8 mouse cellular contexts compared by ENCODE assay signal in genomic region chr3:66973391-66973943, GRCm38 (mm10). TPM values are rescaled to one million over a fixed set of nuclear protein-coding genes. Genes with fewer than 3 reads are reported as not detected.
DNase-seq lines count a peak whose midpoint lies in the region; ATAC-seq and TF ChIP-seq lines count a peak whose summit lies in the region.

No protein-coding gene starts in this region.

- peaks cover 25% of the 10 kb centered on the region for H3K4me1 ChIP-seq in E14TG2a.4 (replicated peaks; ENCODE audit: low read depth, low read length)
- H3K4me1 ChIP-seq in embryonic facial prominence, embryonic 13.5 days = peaks cover 23% of the 10 kb centered on the region
- peaks cover 15% of the 10 kb centered on the region for H3K4me1 ChIP-seq in hindbrain, embryonic 13.5 days (replicated peaks)
- peaks cover 26% of the 10 kb centered on the region for H3K4me1 ChIP-seq in limb, embryonic 13.5 days
- H3K4me1 ChIP-seq in midbrain, embryonic 10.5 days = peaks cover 37% of the 10 kb centered on the region
- peaks cover 7% of the 10 kb centered on the region; the same call in 1 of the 2 replicates for H3K4me1 ChIP-seq in thymus, adult 2 months (replicated peaks; ENCODE audit: control insufficient read depth, insufficient read depth, low read length)

- peak overlapping the region; percentile 66 for H3K9ac ChIP-seq in embryonic facial prominence, embryonic 13.5 days
- H3K9ac ChIP-seq in hindbrain, embryonic 13.5 days = peak overlapping the region; percentile 69
- peak overlapping the region; percentile 73 for H3K9ac ChIP-seq in limb, embryonic 13.5 days

- H3K9me3 ChIP-seq in E14TG2a.4 (ENCODE audit: low read length) = no peaks in the 10 kb centered on the region
- no peaks in the 10 kb centered on the region for H3K9me3 ChIP-seq in embryonic facial prominence, embryonic 13.5 days
- no peaks in the 10 kb centered on the region for H3K9me3 ChIP-seq in hindbrain, embryonic 13.5 days
- H3K9me3 ChIP-seq in limb, embryonic 13.5 days = no peaks in the 10 kb centered on the region
- H3K9me3 ChIP-seq in midbrain, embryonic 10.5 days (replicated peaks) = no peaks in the 10 kb centered on the region

- H3K36me3 ChIP-seq in E14TG2a.4 (ENCODE audit: insufficient read depth, low read length) = no peaks in the 10 kb centered on the region
- H3K36me3 ChIP-seq in embryonic facial prominence, embryonic 13.5 days = 0 out of 2 replicates have a peak, but pooled peaks cover 3% of the 10 kb centered on the region
- no peaks in the 10 kb centered on the region for H3K36me3 ChIP-seq in hindbrain, embryonic 13.5 days
- H3K36me3 ChIP-seq in limb, embryonic 13.5 days = no peaks in the 10 kb centered on the region; the same call in 1 of the 2 replicates
- no peaks in the 10 kb centered on the region for H3K36me3 ChIP-seq in midbrain, embryonic 10.5 days
- H3K36me3 ChIP-seq in thymus, adult 2 months (ENCODE audit: control insufficient read depth, insufficient read depth, low read length) = no peaks in the 10 kb centered on the region

- peak overlapping the region; percentile 75 for H3K4me2 ChIP-seq in embryonic facial prominence, embryonic 13.5 days
- H3K4me2 ChIP-seq in hindbrain, embryonic 13.5 days = peak overlapping the region; percentile 72
- peak overlapping the region; percentile 82 for H3K4me2 ChIP-seq in limb, embryonic 13.5 days (replicated peaks)

- peak overlapping the region; percentile 22; the same call in 1 of the 2 replicates for H3K27ac ChIP-seq in embryonic facial prominence, embryonic 13.5 days
- H3K27ac ChIP-seq in hindbrain, embryonic 13.5 days = peak overlapping the region; percentile 69
- peak overlapping the region; percentile 74; the same call in 1 of the 2 replicates for H3K27ac ChIP-seq in limb, embryonic 13.5 days
- H3K27ac ChIP-seq in midbrain, embryonic 10.5 days (replicated peaks) = peak overlapping the region; percentile 74
- H3K27ac ChIP-seq in thymus, adult 2 months (ENCODE audit: control insufficient read depth, insufficient read depth, low read length) = no peak overlapping the region

- ATAC-seq in embryonic facial prominence, embryonic 13.5 days (ENCODE audit: insufficient number of reproducible peaks, insufficient read depth, low FRiP score, low TSS enrichment, low read depth) = no peak
- ATAC-seq in hindbrain, embryonic 13.5 days (ENCODE audit: low FRiP score) = peak; percentile 69
- peak; percentile 71 for ATAC-seq in limb, embryonic 13.5 days (ENCODE audit: low FRiP score, low read depth)

- 2% methylated on average over 54 of the region's 59 CpGs for WGBS in embryonic facial prominence, embryonic 13.5 days
- WGBS in hindbrain, embryonic 13.5 days = under 1% methylated on average over 59 of the region's 59 CpGs
- WGBS in limb, embryonic 13.5 days = under 1% methylated on average over 59 of the region's 59 CpGs
- WGBS in midbrain, embryonic 10.5 days = under 1% methylated on average over 59 of the region's 59 CpGs
- 1% methylated on average over 59 of the region's 59 CpGs for WGBS in thymus, adult 2 months

- no peak for TF ChIP-seq CTCF in E14TG2a.4 (conservative IDR thresholded peaks at IDR 0.05; ENCODE audit: low read length)
- no peak for TF ChIP-seq CTCF in thymus, adult 2 months (IDR thresholded peaks at IDR 0.05; ENCODE audit: borderline replicate concordance, control insufficient read depth, extremely low read depth, insufficient read depth, low read length, poor library complexity)

- H3K4me3 ChIP-seq in E14TG2a.4 (replicated peaks; ENCODE audit: low read length) = peak overlapping the region; percentile 86
- peak overlapping the region; percentile 51 for H3K4me3 ChIP-seq in embryonic facial prominence, embryonic 13.5 days
- H3K4me3 ChIP-seq in hindbrain, embryonic 13.5 days = peak overlapping the region; percentile 46
- peak overlapping the region; percentile 54 for H3K4me3 ChIP-seq in limb, embryonic 13.5 days
- H3K4me3 ChIP-seq in midbrain, embryonic 10.5 days = peak overlapping the region; percentile 60
- peak overlapping the region; percentile 47 for H3K4me3 ChIP-seq in thymus, adult 2 months (ENCODE audit: control insufficient read depth, insufficient read depth, low read length)

- peaks cover 72% of the 10 kb centered on the region for H3K27me3 ChIP-seq in E14TG2a.4 (ENCODE audit: insufficient read depth, low read length)
- peaks cover 82% of the 10 kb centered on the region for H3K27me3 ChIP-seq in embryonic facial prominence, embryonic 13.5 days
- H3K27me3 ChIP-seq in hindbrain, embryonic 13.5 days = peaks cover 84% of the 10 kb centered on the region
- H3K27me3 ChIP-seq in limb, embryonic 13.5 days = peaks cover 76% of the 10 kb centered on the region
- peaks cover 100% of the 10 kb centered on the region for H3K27me3 ChIP-seq in midbrain, embryonic 10.5 days (ENCODE audit: low read depth, poor library complexity, severe bottlenecking)
- peaks cover 14% of the 10 kb centered on the region; the same call in 1 of the 2 replicates for H3K27me3 ChIP-seq in thymus, adult 2 months (ENCODE audit: control insufficient read depth, insufficient read depth, low read length)

- peak; percentile 19 to 27 for DNase-seq in adrenal gland, adult 18-20 months (ENCODE audit: low spot score in 2 of 2)
- no peak for DNase-seq in adrenal gland, postnatal 4 days (ENCODE audit: low spot score in 2 of 2)
- DNase-seq in midbrain, embryonic 10.5 days (ENCODE audit: low spot score) = peak; percentile 73
- DNase-seq in thymus, adult 2 months = peak; percentile 17

- no peak for TF ChIP-seq POLR2A in thymus, adult 2 months (IDR thresholded peaks at IDR 0.05; ENCODE audit: control insufficient read depth, extremely low read depth, insufficient read depth, low read length, poor library complexity)

RNA-seq across cellular contexts. Expression of gene Rsrc1, which starts 7.7 kb away (rescaled TPM):
- total RNA-seq in adrenal gland, adult 18-20 months (2021) = 10 to 100 TPM; 26.9 to 31.2 TPM
- 10 to 100 TPM; 38.8 to 44.1 TPM for total RNA-seq in adrenal gland, postnatal 4 days (2021)
- polyA plus RNA-seq in embryonic facial prominence, embryonic 13.5 days (2015; fragmentation: Nextera tagmentation; extraction: Ambion mirVana) = 44.5 and 49.7 TPM in 2 replicates
- polyA plus RNA-seq in hindbrain, embryonic 13.5 days (2015; fragmentation: Nextera tagmentation; extraction: Ambion mirVana) = 34.7 and 39.1 TPM in 2 replicates
- polyA plus RNA-seq in limb, embryonic 13.5 days (2015; fragmentation: Nextera tagmentation; extraction: Ambion mirVana) = 44.8 and 46.7 TPM in 2 replicates
- 42.2 and 42.7 TPM in 2 replicates for polyA plus RNA-seq in midbrain, embryonic 10.5 days (2016; fragmentation: Nextera tagmentation; extraction: Ambion mirVana)
- 4.7 and 5.1 TPM in 2 replicates for polyA plus RNA-seq in thymus, adult 2 months (2012; rRNA removed)

RNA-seq across cellular contexts. Expression of gene Shox2, which starts 8.1 kb away (rescaled TPM):
- 1 to 10 TPM; 1.8 TPM for total RNA-seq in adrenal gland, adult 18-20 months (2021)
- 1 to 10 TPM; 2.2 to 2.8 TPM for total RNA-seq in adrenal gland, postnatal 4 days (2021)
- 30.9 and 44.3 TPM in 2 replicates for polyA plus RNA-seq in embryonic facial prominence, embryonic 13.5 days (2015; fragmentation: Nextera tagmentation; extraction: Ambion mirVana)
- 33.9 and 48.7 TPM in 2 replicates for polyA plus RNA-seq in hindbrain, embryonic 13.5 days (2015; fragmentation: Nextera tagmentation; extraction: Ambion mirVana)
- polyA plus RNA-seq in limb, embryonic 13.5 days (2015; fragmentation: Nextera tagmentation; extraction: Ambion mirVana) = 61.6 and 65.2 TPM in 2 replicates
- 10.5 and 20.0 TPM in 2 replicates for polyA plus RNA-seq in midbrain, embryonic 10.5 days (2016; fragmentation: Nextera tagmentation; extraction: Ambion mirVana)
- 0.47 and 0.51 TPM in 2 replicates for polyA plus RNA-seq in thymus, adult 2 months (2012; rRNA removed)

Comparison
In these comparisons a context has a peak if more than half of its experiments do, and no peak if none do; other contexts are left out.
1. DNase-seq: peak in adrenal gland, adult 18-20 months (2 of 2), midbrain, embryonic 10.5 days (single experiment) and thymus, adult 2 months (single experiment); none in adrenal gland, postnatal 4 days (0 of 2).
2. Peak in every context shown above with its lines, with median percentiles within 50 percentile points of each other: H3K4me3 ChIP-seq, H3K4me2 ChIP-seq and H3K9ac ChIP-seq.